Mouse (Mus musculus) stomach, embryonic 16.5 days (tissue): ENCODE measurements at regions not wholly inside any gene's neighbourhood (a gene's known extent, or its start where the extent isn't known, plus 50 kb on each side); places are given as distances from the start of the nearest gene placed in this dataset.
A peak's percentile ranks its signal among the peaks of the same experiment; 100 is the strongest.

Source experiments
- ATAC-seq: fragments of 200-750 bp; cut with Nextera tagmentation; 2 replicates; pipeline ENCODE4 v1.8.0; 2017; ENCODE audit warnings: moderate number of reproducible peaks, moderate TSS enrichment; ENCODE audit not compliant: insufficient read depth, low FRiP score
- H3K27ac ChIP-seq: fragments of 300-500 bp; sonication (generic); 2 replicates; pipeline ENCODE4 v1.5.1; 2014; ENCODE audit warnings: low read length
- H3K27me3 ChIP-seq: fragments of 300-500 bp; sonication (generic); 2 replicates; pipeline ENCODE4 v1.6.1; 2014; ENCODE audit warnings: low read length, control low read depth, mixed read lengths; ENCODE audit not compliant: control insufficient read depth, insufficient read depth
- H3K36me3 ChIP-seq: fragments of 300-500 bp; sonication (generic); 2 replicates; pipeline ENCODE4 v1.6.1; 2014; ENCODE audit warnings: low read length; ENCODE audit not compliant: control insufficient read depth, insufficient read depth
- H3K4me1 ChIP-seq: fragments of 300-500 bp; sonication (generic); 2 replicates; pipeline ENCODE4 v1.6.1; 2014; ENCODE audit warnings: low read length, control low read depth, mixed read lengths; ENCODE audit not compliant: control insufficient read depth, insufficient read depth
- H3K4me2 ChIP-seq: fragments of 300-500 bp; sonication (generic); 2 replicates; pipeline ENCODE4 v1.6.1; 2014; ENCODE audit warnings: low read depth, low read length, mixed read lengths
- H3K4me3 ChIP-seq: fragments of 300-500 bp; sonication (generic); replicated peaks from 2 replicates; pipeline ENCODE4 v1.5.1; 2014; ENCODE audit warnings: mild to moderate bottlenecking, low read length
- H3K9ac ChIP-seq: fragments of 300-500 bp; sonication (generic); 2 replicates; pipeline ENCODE4 v1.6.1; 2014; ENCODE audit warnings: low read length
- H3K9me3 ChIP-seq: fragments of 300-500 bp; sonication (generic); replicated peaks from 2 replicates; pipeline ENCODE4 v1.6.1; 2016; ENCODE audit warnings: low read length, control low read depth; ENCODE audit not compliant: control insufficient read depth
- WGBS: fragments of 180-500 bp; shearing (Covaris S2); extraction: QIAGEN DNeasy Blood & Tissue Kit; methylation state at CpG from one replicate; pipeline ENCODE4 v1.1.7; 2014; 5-methylcytosine and 5-hydroxymethylcytosine counted together

GRCm38 (mm10) chr10:11661660-11662250, 318.6 kb downstream of the Epm2a start:
- H3K9me3 ChIP-seq = 0 out of 2 replicates have a peak, but pooled peaks cover 2% of the 10 kb centered on the region
- H3K9ac ChIP-seq = no peak overlapping the region
- no peaks in the 10 kb centered on the region for H3K36me3 ChIP-seq
- WGBS = 52% methylated on average over 5 of the region's 5 CpGs
- no peak for ATAC-seq
- no peak overlapping the region for H3K27ac ChIP-seq
- H3K4me2 ChIP-seq = no peak overlapping the region
- no peak overlapping the region for H3K4me3 ChIP-seq
- H3K27me3 ChIP-seq = no peaks in the 10 kb centered on the region
- no peaks in the 10 kb centered on the region for H3K4me1 ChIP-seq

DNA sequence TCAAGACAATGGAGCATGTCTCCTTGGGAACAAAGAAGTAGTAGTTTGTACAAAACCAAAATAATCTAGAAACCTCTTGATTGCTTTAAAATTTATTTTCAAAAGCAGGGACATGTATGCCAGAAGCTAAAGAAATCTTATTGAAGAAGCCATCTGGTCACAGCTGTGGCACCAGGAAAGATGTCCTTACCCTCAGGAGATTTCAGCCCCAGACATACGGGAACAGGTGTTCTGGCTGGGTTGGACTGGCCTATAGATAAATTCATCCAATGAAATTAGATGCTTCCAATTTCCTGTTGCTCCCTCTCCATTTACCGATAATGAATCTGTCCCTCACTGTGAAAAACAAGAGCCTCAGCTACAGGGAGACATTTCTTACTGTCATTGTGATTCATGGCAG, 366.5 kb downstream of the Epm2a start:
- Histone ChIP-seq H3K4me2 (no peak overlapping the region), H3K27me3 (no peaks in the 10 kb centered on the region), H3K9me3 (no peaks in the 10 kb centered on the region), H3K9ac (no peak overlapping the region), H3K4me3 (no peak overlapping the region), H3K4me1 (no peaks in the 10 kb centered on the region), H3K36me3 (no peaks in the 10 kb centered on the region), H3K27ac (no peak overlapping the region)
- WGBS = 78% methylated on average over 2 of the region's 2 CpGs
- no peak for ATAC-seq

- Histone ChIP-seq H3K9me3 (no peaks in the 10 kb centered on the region), H3K4me3 (no peak overlapping the region), H3K27ac (no peak overlapping the region), H3K4me1 (no peaks in the 10 kb centered on the region), H3K9ac (no peak overlapping the region), H3K27me3 (no peaks in the 10 kb centered on the region), H3K36me3 (no peaks in the 10 kb centered on the region), H3K4me2 (no peak overlapping the region)
- no peak for ATAC-seq
- 74% methylated on average over 7 of the region's 7 CpGs for WGBS
These were observed 381.6 kb downstream of the Epm2a start for GRCm38 (mm10) chr10:11724775-11725174.

- ATAC-seq = no peak
- H3K9me3 ChIP-seq = no peaks in the 10 kb centered on the region
- H3K4me3 ChIP-seq = no peak overlapping the region
- H3K27ac ChIP-seq = no peak overlapping the region
- no peak overlapping the region for H3K4me2 ChIP-seq
- no peaks in the 10 kb centered on the region for H3K27me3 ChIP-seq
- H3K4me1 ChIP-seq = no peaks in the 10 kb centered on the region
- WGBS = 76% methylated on average over 2 of the region's 2 CpGs
- no peaks in the 10 kb centered on the region for H3K36me3 ChIP-seq
- no peak overlapping the region for H3K9ac ChIP-seq
These were observed 386.3 kb downstream of the Epm2a start for GRCm38 (mm10) chr10:11729536-11729935.

GRCm38 (mm10) chr10:11739574-11740368, 396.6 kb downstream of the Epm2a start:
- Histone ChIP-seq H3K4me3 (no peak overlapping the region), H3K27ac (no peak overlapping the region), H3K27me3 (no peaks in the 10 kb centered on the region), H3K9ac (no peak overlapping the region), H3K9me3 (no peaks in the 10 kb centered on the region), H3K36me3 (no peaks in the 10 kb centered on the region), H3K4me1 (no peaks in the 10 kb centered on the region), H3K4me2 (no peak overlapping the region)
- WGBS = 64% methylated on average over 5 of the region's 5 CpGs
- ATAC-seq = 0 out of 2 replicates have a peak, but pooled peaks have one; percentile 25

DNA sequence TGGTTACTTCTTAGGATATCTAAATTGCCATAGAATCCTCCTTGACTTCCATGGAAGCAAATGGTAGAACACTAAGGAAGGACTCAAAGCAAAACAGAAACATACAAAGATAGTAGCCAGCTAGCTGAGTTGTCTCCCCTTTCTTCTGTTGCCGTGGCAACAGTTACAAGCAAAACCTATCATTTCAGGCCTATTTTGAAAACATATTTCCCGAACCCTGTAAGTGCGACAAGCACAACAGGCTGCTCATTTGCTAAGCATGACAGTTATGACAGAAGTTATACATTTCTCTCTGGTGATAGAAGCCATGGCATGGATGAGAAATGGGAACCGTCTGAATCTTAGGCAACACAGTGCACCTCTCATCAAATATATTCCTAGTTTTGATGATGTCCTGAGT, 402.4 kb downstream of the Epm2a start:
- no peak overlapping the region for H3K9ac ChIP-seq
- 87% methylated on average over 4 of the region's 4 CpGs for WGBS
- H3K36me3 ChIP-seq = no peaks in the 10 kb centered on the region
- no peaks in the 10 kb centered on the region for H3K27me3 ChIP-seq
- no peaks in the 10 kb centered on the region for H3K4me1 ChIP-seq
- no peak for ATAC-seq
- H3K4me2 ChIP-seq = no peak overlapping the region
- no peaks in the 10 kb centered on the region for H3K9me3 ChIP-seq
- H3K4me3 ChIP-seq = no peak overlapping the region
- no peak overlapping the region for H3K27ac ChIP-seq

DNA sequence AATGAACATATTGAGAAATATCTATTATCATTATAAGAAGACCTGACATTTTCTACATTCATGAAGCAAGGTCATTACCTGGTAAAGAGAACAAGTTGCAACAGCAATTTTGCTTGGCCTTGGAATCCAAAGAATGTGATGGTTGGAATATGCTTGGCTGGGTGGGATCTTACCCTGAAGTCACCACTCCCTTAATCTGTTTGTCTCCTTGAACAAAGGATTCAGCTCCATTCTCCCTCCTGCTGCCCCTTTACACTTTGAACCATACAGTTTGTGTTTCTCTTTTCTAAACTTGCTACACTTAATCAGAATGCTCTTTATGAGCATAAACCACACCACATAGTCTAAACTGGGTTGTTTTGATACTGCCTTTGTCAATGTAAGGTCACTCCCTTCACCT, 403.8 kb downstream of the Epm2a start:
- Histone ChIP-seq H3K27me3 (no peaks in the 10 kb centered on the region), H3K27ac (no peak overlapping the region), H3K4me2 (no peak overlapping the region), H3K9ac (no peak overlapping the region), H3K9me3 (no peaks in the 10 kb centered on the region), H3K4me3 (no peak overlapping the region), H3K4me1 (no peaks in the 10 kb centered on the region), H3K36me3 (no peaks in the 10 kb centered on the region)
- no peak for ATAC-seq

DNA sequence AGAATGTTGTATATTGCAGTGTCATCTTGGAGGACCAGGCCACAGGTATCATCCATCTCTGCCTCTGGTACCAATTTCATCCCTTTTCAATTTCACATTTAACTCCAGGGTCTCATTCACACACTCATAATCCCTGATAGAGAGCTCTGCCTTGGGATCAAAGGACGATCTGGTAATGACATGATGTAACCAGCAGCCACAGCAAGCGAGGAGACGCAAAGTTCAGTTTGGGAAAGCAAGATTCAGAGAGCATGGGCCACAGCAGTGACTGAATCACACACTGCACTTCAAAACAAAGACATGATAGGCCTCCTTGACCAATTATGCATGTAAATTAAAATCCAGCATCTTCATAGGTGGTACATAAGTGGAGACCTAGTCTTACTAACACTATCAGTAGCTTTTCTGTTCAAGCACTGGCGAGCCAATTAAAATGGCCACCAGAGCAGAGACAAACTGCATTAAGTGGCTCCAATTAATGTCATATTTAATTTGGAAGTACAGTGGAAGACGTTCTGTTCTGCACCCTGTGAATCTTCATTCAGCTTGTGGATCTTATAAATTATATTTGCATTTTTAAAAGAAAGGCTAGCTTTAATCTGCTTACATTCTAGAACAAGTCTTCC, 412.0 kb downstream of the Epm2a start:
- H3K36me3 ChIP-seq = no peaks in the 10 kb centered on the region
- H3K9ac ChIP-seq = no peak overlapping the region
- no peak overlapping the region for H3K4me2 ChIP-seq
- no peak overlapping the region for H3K4me3 ChIP-seq
- no peaks in the 10 kb centered on the region for H3K27me3 ChIP-seq
- H3K4me1 ChIP-seq = no peaks in the 10 kb centered on the region
- H3K27ac ChIP-seq = no peak overlapping the region
- no peaks in the 10 kb centered on the region for H3K9me3 ChIP-seq
- ATAC-seq = no peak
- WGBS = 78% methylated on average over 5 of the region's 5 CpGs

- 68% methylated on average over 6 of the region's 6 CpGs for WGBS
- no peaks in the 10 kb centered on the region; the same call in 1 of the 2 replicates for H3K9me3 ChIP-seq
- no peak overlapping the region for H3K9ac ChIP-seq
- H3K4me3 ChIP-seq = no peak overlapping the region
- H3K27ac ChIP-seq = no peak overlapping the region
- no peaks in the 10 kb centered on the region for H3K4me1 ChIP-seq
- H3K4me2 ChIP-seq = no peak overlapping the region
- H3K27me3 ChIP-seq = no peaks in the 10 kb centered on the region
- H3K36me3 ChIP-seq = no peaks in the 10 kb centered on the region
- no peak for ATAC-seq
These were observed 434.7 kb downstream of the Epm2a start for GRCm38 (mm10) chr10:11777894-11778293.
